Mouse (Mus musculus) heart, postnatal 14 days (tissue): ENCODE data around the gene Apob. TPM values are rescaled to one million over a fixed set of nuclear protein-coding genes. Genes with fewer than 3 reads are reported as not detected.

ENCODE experiments used
- DNase-seq, 2 experiments: peaks; one replicate each; pipeline ENCODE4 v3.0.0; 2021 to 2022
- intact Hi-C: fragments of 180-260 bp; cut with DNase I; formaldehyde crosslinking; loops from one replicate; pipeline ENCODE4 v1.15.1; 2025
- total RNA-seq, 2 experiments: library from RNA; stranded (reverse); gene quantifications; 2 replicates each; pipeline ENCODE4 v1.2.3; 2021

Gene Apob
- total RNA-seq, 2 experiments from 2014 or later = 0.07 TPM; not detected in 1

DNA sequence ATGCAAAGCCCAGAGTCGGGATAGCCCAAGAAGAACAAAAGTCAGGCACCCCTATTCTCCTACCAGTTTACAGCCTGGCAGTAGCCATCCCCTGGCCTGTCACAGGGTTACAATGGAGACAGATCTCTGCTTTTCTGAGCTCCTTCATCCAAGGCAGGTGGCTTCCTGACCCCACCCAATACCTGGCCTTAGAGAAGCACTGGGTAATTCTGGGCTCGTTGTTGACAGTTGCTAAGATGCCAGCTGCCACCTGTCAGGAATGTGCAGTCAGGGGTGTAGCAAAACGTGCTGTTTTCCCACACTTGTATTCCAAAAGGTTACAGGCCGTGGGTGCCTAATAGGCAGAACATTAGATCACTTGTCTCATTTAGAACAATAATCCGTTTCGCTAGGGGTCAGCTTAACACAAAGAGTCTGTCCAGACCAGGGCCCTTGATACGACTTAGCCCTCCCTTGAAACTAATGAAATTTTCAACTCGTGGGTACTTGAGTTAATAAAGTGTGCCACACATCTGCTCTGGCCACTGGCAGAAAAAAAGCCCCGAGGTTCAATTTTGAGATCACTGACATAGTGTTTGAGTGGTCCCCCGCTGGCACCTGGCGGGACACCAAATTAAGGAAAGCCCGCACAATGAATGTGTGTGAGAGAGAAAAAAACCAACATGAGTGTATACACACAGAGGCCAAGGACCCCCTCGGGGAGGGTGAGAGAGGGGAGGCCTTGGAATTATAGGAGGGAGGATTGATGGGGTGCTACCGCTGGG lies 54.3 kb downstream of the Apob start:
- intact Hi-C loops = no loop called here
- no peak for DNase-seq

- intact Hi-C loops = no loop called here
- no peak for DNase-seq
Measured at GRCm38 (mm10) chr12:8032359-8032755, 54.9 kb downstream of the Apob start.

DNA sequence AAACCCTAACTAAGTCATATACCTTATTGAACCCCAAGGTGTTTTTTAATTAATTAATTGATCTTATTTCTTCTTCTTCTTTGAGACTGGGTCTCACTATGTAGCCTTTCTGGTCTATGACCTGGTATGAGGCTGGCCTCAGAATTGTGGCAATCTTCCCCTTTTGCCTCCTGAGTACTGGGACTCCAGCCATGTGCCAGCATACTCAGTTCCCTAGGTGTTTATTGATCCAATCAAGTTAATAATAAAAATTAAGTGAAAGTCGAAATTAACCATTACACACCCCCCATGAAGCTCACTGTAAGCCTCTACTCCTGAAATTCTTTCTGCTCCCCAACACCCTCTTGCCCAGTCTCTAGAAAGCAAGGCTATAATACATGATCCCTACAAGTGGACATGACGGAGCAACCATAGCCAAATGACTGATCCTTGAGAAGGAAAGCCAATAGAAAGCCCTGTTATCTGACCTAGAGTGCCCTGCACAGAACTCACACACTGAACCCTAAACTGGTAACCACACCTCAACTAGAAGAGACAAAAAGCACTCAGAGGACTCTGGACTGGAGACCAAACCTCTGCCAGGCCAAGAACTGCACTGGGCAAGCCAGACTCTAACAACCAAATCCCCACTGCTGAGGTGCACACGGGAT lies 60.8 kb downstream of the Apob start:
- DNase-seq = no peak
- intact Hi-C loops = no loop called here

GRCm38 (mm10) chr12:8042626-8043394 lies 65.4 kb downstream of the Apob start:
- no peak for DNase-seq
- intact Hi-C loops = no loop called here

GRCm38 (mm10) chr12:8047046-8047445 lies 69.6 kb downstream of the Apob start:
- DNase-seq = no peak
- intact Hi-C loops = no loop called here

GRCm38 (mm10) chr12:8047789-8048309 lies 70.4 kb downstream of the Apob start:
- intact Hi-C loops = no loop called here

GRCm38 (mm10) chr12:8056001-8056640 lies 78.7 kb downstream of the Apob start:
- DNase-seq = no peak
- intact Hi-C loops = no loop called here

More at GRCm38 (mm10) chr12:8047789-8048309, 70.4 kb downstream of the Apob start:
- no peak for DNase-seq

DNA sequence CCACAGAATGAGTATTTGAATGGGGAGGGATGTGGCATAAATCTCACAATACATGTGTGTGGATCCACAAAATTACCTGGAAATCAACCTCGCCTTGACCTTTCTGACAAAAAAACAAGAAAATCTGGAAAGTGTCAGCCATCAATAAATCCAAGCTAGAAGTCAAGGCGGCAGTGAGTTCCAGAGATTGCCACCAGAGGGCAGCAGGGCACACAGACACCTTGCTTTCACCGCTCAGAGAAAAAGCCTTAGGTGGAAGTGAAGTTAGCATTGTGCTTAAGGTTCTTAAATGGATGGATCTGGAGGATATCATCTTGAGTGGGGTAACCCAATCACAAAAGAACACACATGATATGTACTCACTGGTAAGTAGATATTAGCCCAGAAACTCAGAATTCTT lies 82.1 kb downstream of the Apob start:
- DNase-seq = peak; percentile 56 to 76
- intact Hi-C loops = loop anchor here (1.0 to 2.0 kb wide), 2 partner anchors 173 to 247 kb away; no protein-coding TSS in a partner anchor

GRCm38 (mm10) chr12:8063363-8064065 lies 86.1 kb downstream of the Apob start:
- intact Hi-C loops = loop anchor here (10.0 kb wide), 1 partner anchor 451 kb away; no protein-coding TSS in a partner anchor
- no peak for DNase-seq

Other genes starting within 250 kb of the Apob start
- 10 to 100 TPM; 25.2 to 26.9 TPM for gene Ldah, start 230.5 kb downstream of the Apob start, total RNA-seq